Mouse (Mus musculus): ENCODE results near the gene Sept14. TPM values are rescaled to one million over a fixed set of nuclear protein-coding genes. Genes with fewer than 3 reads are reported as not detected.

Sept14 gene
- total and polyA plus RNA-seq, 3 experiments = not detected

GRCm38 (mm10) chr5:129701706-129702105, 6.6 kb downstream of the Sept14 start:
- no peak overlapping the region for H3K4me2 ChIP-seq (ENCODE audit: insufficient read depth, low read depth, poor library complexity, severe bottlenecking)
- in situ Hi-C loops (cut with MboI; ENCODE audit: low pct_ligation_motif_present, low pct_unique_long_range_greater_than_20kb, low sequenced_read_pairs) = no loop called here

GRCm38 (mm10) chr5:129700506-129700905, 7.8 kb downstream of the Sept14 start:
- no peaks in the 10 kb centered on the region for H3K36me3 ChIP-seq (replicated peaks in 1 of 2; ENCODE audit: control insufficient read depth in 1 of 2, insufficient read depth in 1 of 2, low read length in 1 of 2)
- dilution Hi-C loops (cut with MboI; ENCODE audit: extremely low pct_ligation_motif_present, extremely low pct_unique_long_range_greater_than_20kb, low sequenced_read_pairs) (no loop called here), in situ Hi-C loops (cut with MboI; ENCODE audit: low pct_ligation_motif_present, low pct_unique_long_range_greater_than_20kb, low sequenced_read_pairs) (no loop called here)
- H3K4me1 ChIP-seq (ENCODE audit: control insufficient read depth in 1 of 2, insufficient read depth in 2 of 2) = no peaks in the 10 kb centered on the region
- H3K9me3 ChIP-seq (replicated peaks; ENCODE audit: low read length) = peaks cover 4% of the 10 kb centered on the region
- H3K79me2 ChIP-seq (replicated peaks; ENCODE audit: control insufficient read depth, extremely low read depth, insufficient read depth, poor library complexity, severe bottlenecking) = no peaks in the 10 kb centered on the region
- H3K9ac ChIP-seq (ENCODE audit: insufficient read depth, low read depth) = no peak overlapping the region
- H3K4me2 ChIP-seq (ENCODE audit: insufficient read depth, low read depth, poor library complexity, severe bottlenecking) = no peak overlapping the region
- H3K27me3 ChIP-seq (replicated peaks) = peaks cover 82% of the 10 kb centered on the region
- peak overlapping the region in 2 of 3 experiments; percentile 26 to 30 for H3K4me3 ChIP-seq (replicated peaks in 1 of 3; ENCODE audit: low read depth in 2 of 3, low read length in 2 of 3, poor library complexity in 1 of 3)
- DNase-seq (ENCODE audit: extremely low read depth) = peak; percentile 15
- TF ChIP-seq NELFE (IDR thresholded peaks at IDR 0.05; ENCODE audit: low read depth, low read length) (0 out of 2 replicates have a peak, but pooled peaks have one; percentile 30), CHD2 (IDR thresholded peaks at IDR 0.05; ENCODE audit: low read length) (no peak), MYC (IDR thresholded peaks at IDR 0.05; ENCODE audit: low read depth, low read length) (peak; percentile 29; the same call in 1 of the 2 replicates)
- no peak overlapping the region for H3K27ac ChIP-seq (ENCODE audit: insufficient read depth, low read depth)

More at GRCm38 (mm10) chr5:129701706-129702105, 6.6 kb downstream of the Sept14 start:
- no peak for DNase-seq (ENCODE audit: extremely low read depth)
- Histone ChIP-seq H3K27me3 (replicated peaks) (peaks cover 71% of the 10 kb centered on the region), H3K9ac (ENCODE audit: insufficient read depth, low read depth) (no peak overlapping the region), H3K4me3 (replicated peaks in 1 of 3; ENCODE audit: low read depth in 2 of 3, low read length in 2 of 3, poor library complexity in 1 of 3) (no peak overlapping the region), H3K4me1 (ENCODE audit: control insufficient read depth in 1 of 2, insufficient read depth in 2 of 2) (no peaks in the 10 kb centered on the region), H3K9me3 (replicated peaks; ENCODE audit: low read length) (peaks cover 4% of the 10 kb centered on the region), H3K79me2 (replicated peaks; ENCODE audit: control insufficient read depth, extremely low read depth, insufficient read depth, poor library complexity, severe bottlenecking) (no peaks in the 10 kb centered on the region), H3K36me3 (replicated peaks in 1 of 2; ENCODE audit: control insufficient read depth in 1 of 2, insufficient read depth in 1 of 2, low read length in 1 of 2) (no peaks in the 10 kb centered on the region), H3K27ac (ENCODE audit: insufficient read depth, low read depth) (no peak overlapping the region)
- dilution Hi-C loops (cut with MboI; ENCODE audit: extremely low pct_ligation_motif_present, extremely low pct_unique_long_range_greater_than_20kb, low sequenced_read_pairs) = no loop called here
- TF ChIP-seq KAT2A (IDR thresholded peaks at IDR 0.05; ENCODE audit: insufficient replicate concordance, low read length) (no peak), IRF4 (IDR thresholded peaks at IDR 0.05; ENCODE audit: low read depth, low read length) (no peak), ZNF384 (IDR thresholded peaks at IDR 0.05; ENCODE audit: low read depth, low read length) (no peak), MXI1 (IDR thresholded peaks at IDR 0.05; ENCODE audit: low read depth, low read length) (no peak), ZKSCAN1 (IDR thresholded peaks at IDR 0.05; ENCODE audit: borderline replicate concordance, low read depth, low read length) (no peak), TCF12 (IDR thresholded peaks at IDR 0.05; ENCODE audit: low read depth, low read length) (no peak), NRF1 (IDR thresholded peaks at IDR 0.05; ENCODE audit: low read depth, low read length) (no peak), GABPA (IDR thresholded peaks at IDR 0.05; ENCODE audit: insufficient replicate concordance, low read depth, low read length) (no peak), JUN (IDR thresholded peaks at IDR 0.05; ENCODE audit: insufficient read depth, low read depth, low read length) (no peak), ZC3H11A (IDR thresholded peaks at IDR 0.05; ENCODE audit: low read depth, low read length) (no peak)

GRCm38 (mm10) chr5:129690528-129690927, 17.8 kb downstream of the Sept14 start:
- dilution Hi-C loops (cut with MboI; ENCODE audit: extremely low pct_ligation_motif_present, extremely low pct_unique_long_range_greater_than_20kb, low sequenced_read_pairs) = no loop called here
- no peaks in the 10 kb centered on the region for H3K4me1 ChIP-seq (ENCODE audit: control insufficient read depth in 1 of 2, insufficient read depth in 2 of 2)
- no peak overlapping the region for H3K4me3 ChIP-seq (replicated peaks in 1 of 3; ENCODE audit: low read depth in 2 of 3, low read length in 2 of 3, poor library complexity in 1 of 3)
- in situ Hi-C loops (cut with MboI; ENCODE audit: low pct_ligation_motif_present, low pct_unique_long_range_greater_than_20kb, low sequenced_read_pairs) = no loop called here
- no peak overlapping the region for H3K9ac ChIP-seq (ENCODE audit: insufficient read depth, low read depth)
- no peak for DNase-seq (ENCODE audit: extremely low read depth)
- H3K79me2 ChIP-seq (replicated peaks; ENCODE audit: control insufficient read depth, extremely low read depth, insufficient read depth, poor library complexity, severe bottlenecking) = no peaks in the 10 kb centered on the region
- H3K36me3 ChIP-seq (replicated peaks in 1 of 2; ENCODE audit: control insufficient read depth in 1 of 2, insufficient read depth in 1 of 2, low read length in 1 of 2) = no peaks in the 10 kb centered on the region
- H3K27me3 ChIP-seq (replicated peaks) = peaks cover 46% of the 10 kb centered on the region
- no peaks in the 10 kb centered on the region for H3K9me3 ChIP-seq (replicated peaks; ENCODE audit: low read length)
- H3K27ac ChIP-seq (ENCODE audit: insufficient read depth, low read depth) = no peak overlapping the region
- H3K4me2 ChIP-seq (ENCODE audit: insufficient read depth, low read depth, poor library complexity, severe bottlenecking) = no peak overlapping the region
- no peak for TF ChIP-seq NELFE (IDR thresholded peaks at IDR 0.05; ENCODE audit: low read depth, low read length)
- no peak for TF ChIP-seq IRF4 (IDR thresholded peaks at IDR 0.05; ENCODE audit: low read depth, low read length)
- no peak for TF ChIP-seq POLR2A (IDR thresholded peaks at IDR 0.05; ENCODE audit: low read depth, low read length)
- TF ChIP-seq RAD21 (IDR thresholded peaks at IDR 0.05; ENCODE audit: low read depth, low read length) = no peak
- no peak for TF ChIP-seq TCF12 (IDR thresholded peaks at IDR 0.05; ENCODE audit: low read depth, low read length)
- TF ChIP-seq USF2 (conservative IDR thresholded peaks at IDR 0.05; ENCODE audit: low read depth, low read length) = no peak
- TF ChIP-seq MAFK (IDR thresholded peaks at IDR 0.05; ENCODE audit: insufficient replicate concordance, low read length) = no peak
- no peak for TF ChIP-seq GABPA (IDR thresholded peaks at IDR 0.05; ENCODE audit: insufficient replicate concordance, low read depth, low read length)
- no peak for TF ChIP-seq ELF1 (IDR thresholded peaks at IDR 0.05; ENCODE audit: low read depth, low read length)
- no peak for TF ChIP-seq RCOR1 (conservative IDR thresholded peaks at IDR 0.05; ENCODE audit: low read depth, low read length)
- TF ChIP-seq EP300 (IDR thresholded peaks at IDR 0.05; ENCODE audit: low read length) = no peak
- TF ChIP-seq PAX5 (IDR thresholded peaks at IDR 0.05; ENCODE audit: low read length) = no peak
- TF ChIP-seq USF1 (IDR thresholded peaks at IDR 0.05; ENCODE audit: low read depth, low read length) = no peak
- no peak for TF ChIP-seq CHD1 (IDR thresholded peaks at IDR 0.05; ENCODE audit: low read depth, low read length)
- TF ChIP-seq BHLHE40 (IDR thresholded peaks at IDR 0.05; ENCODE audit: low read depth, low read length) = no peak
- no peak for TF ChIP-seq SIN3A (IDR thresholded peaks at IDR 0.05; ENCODE audit: low read length)
- no peak for TF ChIP-seq KAT2A (IDR thresholded peaks at IDR 0.05; ENCODE audit: insufficient replicate concordance, low read length)
- TF ChIP-seq UBTF (IDR thresholded peaks at IDR 0.05; ENCODE audit: low read depth, low read length) = no peak
- no peak for TF ChIP-seq CHD2 (IDR thresholded peaks at IDR 0.05; ENCODE audit: low read length)

Data from CH12.LX (cell line).